Mouse (Mus musculus) kidney, adult 2 months (tissue): ENCODE results near the gene Ssx2ip. TPM values are rescaled to one million over a fixed set of nuclear protein-coding genes. Genes with fewer than 3 reads are reported as not detected.

Experiments used
- DNase-seq: peaks from one replicate; pipeline ENCODE4 v3.0.0; 2021
- H3K27ac ChIP-seq: fragments of 200-500 bp; 2 replicates; pipeline ENCODE4 v1.5.1; 2012; ENCODE audit warnings: low read depth, low read length, control low read depth, inconsistent platforms; ENCODE audit not compliant: insufficient read depth
- H3K27me3 ChIP-seq: fragments of 200-500 bp; replicated peaks from 2 replicates; pipeline ENCODE4 v1.6.1; 2012; ENCODE audit warnings: mild to moderate bottlenecking, moderate library complexity, low read length, inconsistent platforms; ENCODE audit not compliant: control insufficient read depth, insufficient read depth
- H3K36me3 ChIP-seq: fragments of 200-500 bp; 2 replicates; pipeline ENCODE4 v1.6.1; 2012; ENCODE audit warnings: mild to moderate bottlenecking, moderate library complexity, low read length, inconsistent platforms; ENCODE audit not compliant: control insufficient read depth, insufficient read depth
- H3K4me1 ChIP-seq: fragments of 200-500 bp; 2 replicates; pipeline ENCODE4 v1.6.1; 2011; ENCODE audit warnings: low read length; ENCODE audit not compliant: control insufficient read depth, insufficient read depth
- H3K4me3 ChIP-seq: fragments of 200-500 bp; 2 replicates; pipeline ENCODE4 v1.5.1; 2011; ENCODE audit warnings: mild to moderate bottlenecking, low read depth, low read length, control low read depth; ENCODE audit not compliant: insufficient read depth
- CTCF ChIP-seq: fragments of 200-500 bp; conservative IDR thresholded peaks from 2 replicates; pipeline ENCODE4 v1.5.1; 2011; ENCODE audit warnings: low read depth, mild to moderate bottlenecking, control low read depth, low read length, moderate library complexity, mixed read lengths; ENCODE audit not compliant: insufficient read depth, insufficient read length
- POLR2A ChIP-seq: fragments of 200-500 bp; IDR thresholded peaks from one replicate; pipeline ENCODE4 v1.6.1; 2011; ENCODE audit warnings: low read depth, low read length, control low read depth
- WGBS: fragments of 180-500 bp; shearing (Covaris S2); methylation state at CpG from one replicate; pipeline ENCODE4 v1.1.7; 2018; 5-methylcytosine and 5-hydroxymethylcytosine counted together
- polyA plus RNA-seq: library from polyadenylated mRNA; depleted of rRNA; stranded (reverse); fragments of >200 nt; gene quantifications from 2 replicates; pipeline ENCODE4 v1.2.3, GENCODE M21; 2012

Gene Ssx2ip
- polyA plus RNA-seq, 1 experiment, result 8.0 TPM

DNA sequence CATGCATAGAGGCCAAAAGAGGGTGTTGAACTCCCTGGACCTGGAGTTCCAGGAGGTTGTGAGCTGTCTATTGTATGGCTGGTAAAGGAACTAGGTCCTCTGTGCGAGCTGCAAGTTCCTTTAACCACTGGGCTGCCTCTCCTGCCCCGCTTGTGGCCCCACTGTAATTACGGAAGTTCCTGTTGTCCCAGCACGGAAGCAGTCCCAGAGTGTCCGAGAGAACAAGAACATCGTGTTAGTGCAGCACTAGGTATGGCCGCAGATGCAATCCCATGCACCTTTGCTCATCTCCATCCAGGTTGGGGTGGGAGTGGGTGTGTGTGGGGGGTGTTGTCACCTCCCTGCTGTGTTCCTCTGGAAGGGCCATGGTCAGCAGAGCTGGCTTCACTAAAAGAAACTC, 40.4 kb downstream of the Ssx2ip start:
- Histone ChIP-seq H3K27ac (no peak overlapping the region), H3K27me3 (no peaks in the 10 kb centered on the region), H3K4me3 (no peak overlapping the region), H3K36me3 (no peaks in the 10 kb centered on the region; the same call in 1 of the 2 replicates), H3K4me1 (peaks cover 20% of the 10 kb centered on the region; the same call in 1 of the 2 replicates)
- WGBS, result 85% methylated on average over 7 of the region's 7 CpGs
- TF ChIP-seq CTCF (no peak), POLR2A (no peak)
- DNase-seq, result no peak

DNA sequence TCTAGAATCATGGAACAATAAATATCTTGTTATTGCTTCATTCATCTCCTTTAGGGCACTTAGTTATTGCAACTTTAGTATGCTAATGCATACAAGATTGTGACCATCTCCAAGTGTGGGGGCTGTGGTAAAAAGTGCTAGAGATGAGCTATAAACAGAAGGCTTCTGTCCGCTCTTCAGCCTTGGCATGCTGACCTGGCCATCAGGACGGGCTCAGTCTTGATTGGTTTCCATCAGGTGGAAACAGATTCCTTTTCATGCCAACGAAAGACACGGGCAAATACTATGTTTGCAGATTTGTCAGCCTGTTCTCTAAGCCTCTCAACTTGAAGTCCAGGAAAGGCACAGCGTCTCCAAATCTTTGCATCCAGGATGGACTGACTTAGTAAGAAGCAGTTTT, 42.7 kb downstream of the Ssx2ip start:
- TF ChIP-seq POLR2A (no peak), CTCF (no peak)
- WGBS, result 63% methylated on average over 5 of the region's 5 CpGs

DNA sequence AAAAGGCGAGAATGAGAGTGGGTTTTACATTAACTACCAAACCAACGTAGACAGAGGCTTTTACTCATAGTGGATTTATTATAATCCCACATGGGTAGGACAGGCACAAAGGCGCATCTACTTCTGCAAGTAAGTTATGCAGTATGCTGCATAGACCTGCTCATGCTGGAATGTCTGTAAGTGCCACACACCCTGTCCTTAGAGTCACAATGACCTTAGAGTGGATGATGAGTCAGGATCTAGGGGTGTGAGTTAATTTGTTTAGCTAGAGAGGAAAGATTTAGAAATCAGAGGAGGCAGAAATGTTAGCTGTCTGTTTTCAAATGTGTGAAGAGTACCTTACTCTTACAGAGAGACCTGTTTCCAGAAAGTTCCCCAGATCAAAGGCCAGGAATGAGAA, 43.2 kb downstream of the Ssx2ip start:
- WGBS, result 58% methylated on average over 3 of the region's 3 CpGs
- no peak for DNase-seq
- H3K27ac ChIP-seq, result peak overlapping the region; percentile 68

More for the DNA sequence above, 42.7 kb downstream of the Ssx2ip start:
- DNase-seq, result no peak
- Histone ChIP-seq H3K36me3 (no peaks in the 10 kb centered on the region; the same call in 1 of the 2 replicates), H3K4me1 (peaks cover 23% of the 10 kb centered on the region; the same call in 1 of the 2 replicates), H3K27me3 (no peaks in the 10 kb centered on the region), H3K27ac (peak overlapping the region; percentile 68), H3K4me3 (no peak overlapping the region)

DNA sequence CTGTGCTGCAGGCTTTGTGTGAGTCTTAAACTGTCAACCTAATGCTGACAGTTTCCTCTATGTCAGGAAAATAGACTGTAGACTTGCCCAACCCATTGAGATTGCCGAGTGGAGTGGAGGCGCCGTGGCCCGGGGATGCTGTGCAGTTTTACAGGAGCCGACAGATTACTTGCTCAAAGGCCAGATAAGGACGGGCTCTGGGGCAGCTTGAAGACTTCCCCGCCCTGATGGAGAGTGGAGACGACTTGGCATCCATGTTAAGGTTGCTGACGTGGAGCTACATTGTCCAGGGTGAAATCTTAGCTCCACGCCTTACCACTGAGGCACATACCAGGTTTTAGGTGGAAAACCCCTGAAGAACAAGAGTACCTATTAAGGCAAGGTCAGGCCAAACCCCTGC, 43.9 kb downstream of the Ssx2ip start:
- Histone ChIP-seq H3K27me3 (no peaks in the 10 kb centered on the region), H3K27ac (peak overlapping the region; percentile 68), H3K36me3 (no peaks in the 10 kb centered on the region; the same call in 1 of the 2 replicates), H3K4me3 (no peak overlapping the region), H3K4me1 (peaks cover 18% of the 10 kb centered on the region; the same call in 1 of the 2 replicates)
- no peak for DNase-seq
- TF ChIP-seq POLR2A, result no peak
- no peak for TF ChIP-seq CTCF
- 91% methylated on average over 10 of the region's 10 CpGs for WGBS

More for the DNA sequence above, 43.2 kb downstream of the Ssx2ip start:
- no peak overlapping the region for H3K4me3 ChIP-seq
- peaks cover 18% of the 10 kb centered on the region; the same call in 1 of the 2 replicates for H3K4me1 ChIP-seq
- no peaks in the 10 kb centered on the region; the same call in 1 of the 2 replicates for H3K36me3 ChIP-seq
- no peaks in the 10 kb centered on the region for H3K27me3 ChIP-seq
- no peak for TF ChIP-seq POLR2A
- TF ChIP-seq CTCF, result no peak

DNA sequence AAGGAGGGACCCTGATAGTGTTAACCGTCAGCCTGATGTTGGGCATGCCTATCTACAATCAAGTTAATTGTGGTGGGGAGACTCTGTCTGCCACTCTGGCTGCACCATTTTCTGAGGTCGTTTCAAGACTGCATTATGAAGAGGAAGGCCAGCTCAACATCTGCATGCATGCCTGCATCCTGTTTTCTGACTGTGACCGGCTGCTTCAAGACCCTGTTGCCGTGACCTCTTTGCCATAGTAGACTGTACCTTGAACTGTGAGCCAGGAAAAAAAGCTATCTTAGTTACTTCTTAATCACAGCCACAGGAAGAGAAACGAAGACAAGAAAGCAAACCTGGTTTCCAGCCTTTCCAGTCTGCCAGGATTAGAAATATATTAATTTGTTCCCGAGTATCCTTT, 44.5 kb downstream of the Ssx2ip start:
- TF ChIP-seq CTCF, result no peak
- Histone ChIP-seq H3K4me1 (peaks cover 14% of the 10 kb centered on the region; the same call in 1 of the 2 replicates), H3K27ac (peak overlapping the region; percentile 68), H3K4me3 (no peak overlapping the region), H3K27me3 (no peaks in the 10 kb centered on the region), H3K36me3 (no peaks in the 10 kb centered on the region; the same call in 1 of the 2 replicates)
- 28% methylated on average over 6 of the region's 6 CpGs for WGBS
- peak; percentile 86 for DNase-seq

DNA sequence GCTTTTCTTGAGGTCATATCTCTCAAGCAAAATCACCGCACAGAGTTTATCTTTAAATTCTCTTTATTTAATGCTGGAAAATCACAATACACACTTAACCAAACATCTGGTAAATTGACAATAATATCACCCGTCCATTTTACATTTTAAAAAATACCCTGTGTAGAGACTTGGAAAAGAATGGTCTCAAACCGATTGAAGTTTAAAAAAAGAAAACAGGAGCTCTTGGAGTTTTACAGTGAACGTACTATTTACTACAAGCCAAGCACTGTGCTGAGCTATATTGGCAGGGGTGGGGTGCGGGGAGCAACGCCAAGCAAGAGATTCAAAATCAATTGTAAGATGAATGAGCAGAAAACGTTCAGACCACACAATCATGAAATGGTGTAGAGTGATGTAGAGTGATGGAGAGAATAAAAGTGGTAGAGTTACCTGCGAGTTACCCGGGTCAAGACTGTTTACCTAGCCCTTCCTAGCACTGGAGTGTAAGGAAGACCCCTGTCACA, 45.4 kb downstream of the Ssx2ip start, which contains the start of gene Ctbs:
TSS of gene Ctbs (plus strand) at position 51 of the 506 bp plus-strand sequence.
- Histone ChIP-seq H3K27ac (peak within 1 kb of the TSS; percentile 99), H3K4me3 (peak within 1 kb of the TSS; percentile 99), H3K36me3 (no peaks in the 10 kb centered on the region; the same call in 1 of the 2 replicates), H3K4me1 (peaks cover 14% of the 10 kb centered on the region; the same call in 1 of the 2 replicates), H3K27me3 (no peaks in the 10 kb centered on the region)
- TF ChIP-seq CTCF (no peak), POLR2A (no peak)
- no peak for DNase-seq
- 32% methylated on average over 9 of the region's 9 CpGs for WGBS

DNA sequence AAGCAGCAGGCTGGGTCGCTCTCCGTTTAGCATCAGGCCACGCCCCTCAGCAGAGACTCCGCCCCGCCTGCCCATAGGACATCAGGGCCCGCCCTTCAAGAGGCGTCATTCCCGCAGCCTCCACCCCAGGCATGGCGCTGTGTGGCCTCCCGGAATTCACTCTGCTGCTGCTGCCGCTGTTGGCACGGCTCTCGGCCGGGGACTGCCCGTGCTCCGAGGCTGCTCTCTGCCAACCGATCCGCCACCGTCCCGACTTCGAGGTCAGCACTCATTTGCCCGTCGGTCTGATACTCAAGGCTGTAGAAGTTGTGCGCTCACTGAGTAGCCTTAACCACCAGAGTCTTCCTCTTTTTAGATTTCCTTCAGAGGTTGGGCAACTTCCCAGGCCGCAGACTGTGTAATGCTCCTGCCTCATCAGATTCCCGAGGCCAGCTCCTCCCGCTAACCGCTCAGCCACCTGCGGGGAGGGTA, 46.0 kb downstream of the Ssx2ip start:
- Histone ChIP-seq H3K27ac (peak overlapping the region; percentile 99), H3K36me3 (no peaks in the 10 kb centered on the region; the same call in none of the 2 replicates), H3K4me3 (peak overlapping the region; percentile 99), H3K4me1 (peaks cover 14% of the 10 kb centered on the region; the same call in 1 of the 2 replicates), H3K27me3 (no peaks in the 10 kb centered on the region)
- under 1% methylated on average over 29 of the region's 29 CpGs for WGBS
- peak; percentile 98 for TF ChIP-seq POLR2A
- 0 out of 2 replicates have a peak, but pooled peaks have one; percentile 16 for TF ChIP-seq CTCF
- peak; percentile 97 for DNase-seq
